Mouse (Mus musculus) hindbrain, embryonic 14.5 days (tissue): ENCODE results near the gene Tead4. TPM values are rescaled to one million over a fixed set of nuclear protein-coding genes. Genes with fewer than 3 reads are reported as not detected.

ENCODE experiments used
- ATAC-seq: fragments of 200-750 bp; cut with Nextera tagmentation; 2 replicates; pipeline ENCODE4 v1.8.0; 2017; ENCODE audit warnings: moderate number of reproducible peaks, mild to moderate bottlenecking, moderate TSS enrichment, moderate library complexity; ENCODE audit not compliant: low FRiP score
- DNase-seq: peaks from one replicate; pipeline ENCODE4 v3.0.0-alpha.2; 2015; ENCODE audit warnings: low spot score
- H3K27ac ChIP-seq: fragments of 300-500 bp; sonication (generic); 2 replicates; pipeline ENCODE4 v1.5.1; 2014; ENCODE audit warnings: mild to moderate bottlenecking, moderate library complexity
- H3K27me3 ChIP-seq: fragments of 300-500 bp; sonication (generic); 2 replicates; pipeline ENCODE4 v1.6.1; 2014; ENCODE audit warnings: mild to moderate bottlenecking, low read length, mixed read lengths; ENCODE audit not compliant: control insufficient read depth, insufficient read depth
- H3K36me3 ChIP-seq: fragments of 300-500 bp; sonication (generic); replicated peaks from 2 replicates; pipeline ENCODE4 v1.6.1; 2014; ENCODE audit not compliant: control insufficient read depth, insufficient read depth
- H3K4me1 ChIP-seq: fragments of 300-500 bp; sonication (generic); replicated peaks from 2 replicates; pipeline ENCODE4 v1.6.1; 2014; ENCODE audit warnings: antibody characterized with exemption, low read length, mixed read lengths; ENCODE audit not compliant: control insufficient read depth, insufficient read depth
- H3K4me2 ChIP-seq: fragments of 300-500 bp; sonication (generic); replicated peaks from 2 replicates; pipeline ENCODE4 v1.6.1; 2014; ENCODE audit warnings: mild to moderate bottlenecking, moderate library complexity
- H3K4me3 ChIP-seq: fragments of 300-500 bp; sonication (generic); replicated peaks from 2 replicates; pipeline ENCODE4 v1.5.1; 2014; ENCODE audit warnings: mild to moderate bottlenecking, low read length
- H3K9ac ChIP-seq: fragments of 300-500 bp; sonication (generic); 2 replicates; pipeline ENCODE4 v1.6.1; 2014
- H3K9me3 ChIP-seq: fragments of 300-500 bp; sonication (generic); 2 replicates; pipeline ENCODE4 v1.6.1; 2016; ENCODE audit warnings: low read length; ENCODE audit not compliant: control insufficient read depth
- WGBS: fragments of 180-500 bp; shearing (Covaris S2); extraction: QIAGEN DNeasy Blood & Tissue Kit; methylation state at CpG from one replicate; pipeline ENCODE4 v1.1.7; 2014; 5-methylcytosine and 5-hydroxymethylcytosine counted together
- polyA plus RNA-seq: library from polyadenylated mRNA; unstranded; fragments of >200 nt; fragmentation: Nextera tagmentation; extraction: Ambion mirVana; gene quantifications from 2 replicates; pipeline ENCODE4 v1.2.1, GENCODE M21; 2014

The Tead4 gene
- polyA plus RNA-seq, 1 experiment from 2014 or later, result 0.32 TPM

DNA sequence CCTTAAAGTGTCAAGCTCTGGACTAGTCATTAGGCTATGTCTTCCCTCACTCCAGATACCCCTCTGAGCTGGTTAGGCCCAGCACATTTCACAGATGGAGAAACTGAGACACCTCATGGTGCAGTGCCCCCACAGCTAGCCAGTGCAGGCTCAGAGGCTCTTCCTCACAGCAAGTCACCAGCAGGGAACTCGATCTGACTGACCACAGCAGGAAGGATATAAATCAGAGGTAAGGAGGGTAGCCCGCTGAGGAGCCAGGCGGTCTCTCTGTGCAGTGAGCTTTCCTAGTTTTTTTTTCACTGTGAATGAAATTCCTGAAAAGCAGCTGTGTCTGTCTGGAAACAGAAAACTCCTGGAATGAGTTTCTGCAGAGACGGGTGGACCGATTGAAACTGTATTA lies 21.0 kb downstream of the Tead4 start:
- no peaks in the 10 kb centered on the region for H3K4me1 ChIP-seq
- H3K27ac ChIP-seq, result no peak overlapping the region
- H3K4me3 ChIP-seq, result no peak overlapping the region
- no peak overlapping the region for H3K9ac ChIP-seq
- no peaks in the 10 kb centered on the region for H3K36me3 ChIP-seq
- DNase-seq (no peak), ATAC-seq (no peak)
- no peaks in the 10 kb centered on the region for H3K27me3 ChIP-seq
- WGBS, result 62% methylated on average over 5 of the region's 5 CpGs
- no peak overlapping the region for H3K4me2 ChIP-seq
- no peaks in the 10 kb centered on the region for H3K9me3 ChIP-seq

DNA sequence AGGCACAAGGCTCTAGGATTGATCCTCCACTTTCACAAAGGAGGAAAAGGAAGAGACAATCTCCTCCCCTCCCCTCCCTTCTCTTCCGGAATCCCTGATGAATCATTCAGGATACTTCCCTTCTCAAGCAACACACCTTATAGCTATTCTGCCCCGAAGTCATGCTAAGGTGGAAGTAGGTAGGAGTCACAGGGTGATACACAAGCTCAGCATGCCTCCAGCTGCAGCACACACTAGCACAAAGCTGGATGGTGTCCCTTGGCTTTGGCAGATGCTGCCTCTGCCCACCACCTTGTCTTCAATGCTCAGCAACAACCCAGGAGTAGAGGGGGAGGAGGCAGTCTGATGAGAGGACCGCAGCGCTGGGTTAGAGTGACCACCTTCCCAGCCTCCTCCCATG lies 21.5 kb downstream of the Tead4 start:
- H3K9ac ChIP-seq, result no peak overlapping the region
- DNase-seq (no peak), ATAC-seq (no peak)
- H3K4me2 ChIP-seq, result no peak overlapping the region
- H3K36me3 ChIP-seq, result no peaks in the 10 kb centered on the region
- H3K9me3 ChIP-seq, result no peaks in the 10 kb centered on the region
- H3K27ac ChIP-seq, result no peak overlapping the region
- no peak overlapping the region for H3K4me3 ChIP-seq
- H3K4me1 ChIP-seq, result no peaks in the 10 kb centered on the region
- WGBS, result 74% methylated on average over 4 of the region's 4 CpGs
- no peaks in the 10 kb centered on the region for H3K27me3 ChIP-seq

DNA sequence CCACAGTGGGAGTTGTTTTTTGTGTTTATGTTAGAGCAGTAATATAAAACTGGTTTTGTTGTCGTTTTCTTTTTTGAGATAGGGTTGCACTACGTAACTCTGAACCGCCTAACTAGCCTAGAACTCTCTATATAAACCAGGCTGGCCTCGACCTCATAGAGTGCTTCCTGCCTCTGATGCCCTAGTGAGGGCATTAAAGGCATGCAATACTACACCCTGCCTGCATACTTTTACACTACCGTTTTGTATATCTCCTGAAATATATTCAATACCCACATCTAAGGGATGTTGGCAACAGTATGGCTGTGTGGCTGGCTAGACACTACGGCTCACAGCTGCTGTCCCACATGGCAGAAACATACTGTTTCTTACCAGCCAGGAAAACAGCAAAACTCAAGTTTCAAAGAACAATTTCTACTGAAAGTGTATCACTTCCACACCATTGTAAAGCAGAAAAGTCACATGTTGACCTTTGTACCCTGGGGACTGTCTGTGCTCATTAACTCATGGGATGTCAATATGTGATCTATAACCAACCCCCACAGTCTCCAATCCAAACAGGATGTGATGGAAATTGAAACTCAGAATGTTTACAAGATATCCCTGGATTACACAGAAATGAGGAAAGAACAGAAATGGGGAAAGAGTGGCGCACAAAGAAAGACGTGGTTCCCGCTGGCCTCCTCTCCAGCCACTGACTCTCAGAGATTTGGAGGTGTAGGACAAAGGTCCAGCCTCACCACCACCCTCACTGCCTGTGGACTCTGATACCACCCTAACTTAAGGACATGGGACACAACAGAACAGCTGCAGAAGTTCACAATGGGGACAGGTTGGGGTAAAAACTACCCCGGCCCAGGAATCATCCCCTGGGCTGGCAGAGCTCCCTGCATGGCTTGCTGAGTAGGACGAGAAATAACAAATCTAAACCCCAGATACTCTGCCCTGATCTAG lies 23.2 kb downstream of the Tead4 start:
- Histone ChIP-seq H3K4me2 (no peak overlapping the region), H3K27me3 (no peaks in the 10 kb centered on the region), H3K36me3 (no peaks in the 10 kb centered on the region), H3K9me3 (no peaks in the 10 kb centered on the region), H3K9ac (no peak overlapping the region), H3K27ac (no peak overlapping the region), H3K4me1 (no peaks in the 10 kb centered on the region), H3K4me3 (no peak overlapping the region)
- ATAC-seq, result no peak
- WGBS, result 88% methylated on average over 11 of the region's 11 CpGs
- DNase-seq, result no peak

DNA sequence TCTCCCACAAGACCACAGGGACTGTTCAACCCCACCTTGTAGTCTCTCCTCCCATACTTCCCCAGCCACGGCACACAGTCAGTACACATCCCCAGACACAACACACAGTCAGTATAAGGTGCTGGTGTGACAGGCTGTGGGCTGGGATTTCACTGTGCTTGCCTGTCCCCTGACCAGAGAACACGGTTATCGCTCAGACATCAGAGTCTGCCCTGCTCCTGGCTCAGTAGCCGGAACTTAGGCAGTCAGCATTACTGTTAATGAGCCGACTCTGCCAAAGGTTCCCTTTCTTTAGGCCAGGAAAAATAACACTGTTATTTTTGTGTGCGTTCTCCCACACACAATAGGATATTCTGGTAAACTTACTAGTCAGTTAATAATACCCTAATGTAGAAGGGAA lies 24.3 kb downstream of the Tead4 start:
- no peak overlapping the region for H3K4me3 ChIP-seq
- H3K4me2 ChIP-seq, result no peak overlapping the region
- no peak overlapping the region for H3K9ac ChIP-seq
- H3K27ac ChIP-seq, result no peak overlapping the region
- no peaks in the 10 kb centered on the region for H3K9me3 ChIP-seq
- no peak for ATAC-seq
- no peaks in the 10 kb centered on the region for H3K27me3 ChIP-seq
- no peak for DNase-seq
- no peaks in the 10 kb centered on the region for H3K4me1 ChIP-seq
- H3K36me3 ChIP-seq, result no peaks in the 10 kb centered on the region
- 94% methylated on average over 6 of the region's 6 CpGs for WGBS

DNA sequence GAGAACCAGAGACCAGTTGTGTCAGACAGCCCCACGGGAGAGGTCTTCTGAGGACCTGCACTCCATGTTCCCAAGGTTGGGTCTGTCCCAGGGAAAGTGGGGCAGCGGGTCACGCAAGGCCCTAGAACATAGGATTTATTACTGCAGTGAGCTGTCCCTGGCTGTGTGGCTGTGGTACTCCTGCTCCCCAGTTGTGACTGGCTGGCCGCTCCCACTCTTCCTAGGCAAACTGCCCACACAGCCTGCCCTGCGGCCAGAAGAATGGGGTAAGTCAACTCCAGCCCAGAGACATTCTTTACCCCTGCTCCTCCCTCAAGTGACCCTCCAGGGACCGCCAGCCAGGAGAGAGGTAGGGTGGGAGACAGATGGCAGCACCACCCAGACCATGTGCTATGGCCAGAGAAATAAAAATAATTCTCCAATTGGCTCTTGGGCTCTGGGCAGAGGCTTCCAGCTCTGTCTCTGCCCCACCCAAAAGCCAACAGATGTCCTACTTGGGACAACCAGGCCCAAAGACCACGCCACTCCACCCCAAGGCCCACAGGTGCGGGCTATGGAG lies 25.0 kb downstream of the Tead4 start:
- no peak overlapping the region for H3K27ac ChIP-seq
- no peaks in the 10 kb centered on the region for H3K36me3 ChIP-seq
- H3K4me1 ChIP-seq, result no peaks in the 10 kb centered on the region
- no peak overlapping the region for H3K4me2 ChIP-seq
- ATAC-seq (no peak), DNase-seq (no peak)
- no peak overlapping the region for H3K9ac ChIP-seq
- no peaks in the 10 kb centered on the region for H3K27me3 ChIP-seq
- 82% methylated on average over 8 of the region's 8 CpGs for WGBS
- H3K4me3 ChIP-seq, result no peak overlapping the region
- H3K9me3 ChIP-seq, result no peaks in the 10 kb centered on the region

DNA sequence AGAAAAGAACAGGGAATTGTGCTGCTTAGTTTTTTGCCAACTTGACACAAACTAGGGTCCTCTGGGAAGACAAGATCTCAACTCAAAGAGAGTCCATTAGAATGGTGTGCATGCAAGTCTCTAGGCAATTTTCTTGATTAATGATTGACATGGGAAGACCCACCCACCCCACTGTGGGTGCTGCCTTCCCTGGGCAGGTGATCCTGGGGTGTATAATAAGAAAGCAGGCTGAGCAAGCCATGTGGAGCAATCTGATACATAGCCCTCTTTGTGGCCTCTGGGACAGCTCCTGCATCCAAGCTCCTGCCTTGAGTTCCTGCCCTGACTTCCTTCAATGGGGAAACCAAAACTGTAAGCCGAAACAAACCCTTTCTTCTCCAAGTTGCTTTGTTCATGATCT lies 27.1 kb downstream of the Tead4 start:
- H3K4me1 ChIP-seq, result no peaks in the 10 kb centered on the region
- no peaks in the 10 kb centered on the region for H3K27me3 ChIP-seq
- ATAC-seq (no peak), DNase-seq (no peak)
- H3K4me2 ChIP-seq, result no peak overlapping the region
- H3K27ac ChIP-seq, result no peak overlapping the region
- no peak overlapping the region for H3K4me3 ChIP-seq
- H3K9me3 ChIP-seq, result no peaks in the 10 kb centered on the region
- no peaks in the 10 kb centered on the region for H3K36me3 ChIP-seq
- H3K9ac ChIP-seq, result no peak overlapping the region
- 78% methylated on average over 1 of the region's 1 CpGs for WGBS

DNA sequence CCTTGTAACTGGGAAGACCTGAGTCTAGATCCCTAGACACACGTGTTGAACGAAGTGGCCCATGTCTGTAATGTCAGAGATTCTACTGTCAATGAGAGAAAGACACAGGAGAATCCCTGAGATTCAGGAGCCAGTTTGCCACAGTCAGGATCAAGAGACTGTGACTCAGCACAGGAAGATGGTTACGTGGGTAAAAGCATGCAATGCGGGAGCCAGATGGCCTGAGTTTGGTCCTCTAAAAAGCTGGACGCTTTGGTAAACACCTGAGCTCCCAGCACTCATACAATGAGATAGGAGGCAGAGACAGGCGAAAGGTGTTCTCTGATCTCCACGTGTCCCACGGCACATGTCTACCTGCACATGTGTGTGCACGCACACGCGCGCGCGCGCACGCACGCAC lies 27.9 kb downstream of the Tead4 start:
- Histone ChIP-seq H3K4me3 (no peak overlapping the region), H3K4me1 (no peaks in the 10 kb centered on the region), H3K27me3 (no peaks in the 10 kb centered on the region), H3K9ac (no peak overlapping the region), H3K4me2 (no peak overlapping the region), H3K36me3 (no peaks in the 10 kb centered on the region), H3K27ac (no peak overlapping the region), H3K9me3 (no peaks in the 10 kb centered on the region)
- ATAC-seq (no peak), DNase-seq (no peak)
- WGBS, result 96% methylated on average over 17 of the region's 17 CpGs

DNA sequence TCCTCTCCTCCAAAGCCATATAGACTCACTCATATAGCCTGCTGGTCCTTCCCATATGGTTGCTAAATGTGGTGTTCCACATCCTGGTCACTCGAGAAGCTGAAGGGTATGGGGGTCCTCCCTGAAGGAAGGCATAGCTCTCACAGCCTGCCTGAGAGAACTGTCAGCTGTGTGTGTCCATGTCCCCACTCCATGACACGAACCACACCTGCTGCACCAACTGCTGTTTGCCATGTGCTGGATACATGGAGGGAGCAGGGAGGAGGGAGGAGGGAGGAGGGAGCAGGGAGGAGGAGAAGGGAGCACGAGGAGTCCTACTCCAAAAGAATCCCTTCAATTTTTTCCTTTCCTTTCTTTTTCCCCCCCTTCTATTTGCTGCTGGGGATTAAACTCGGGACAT lies 30.8 kb downstream of the Tead4 start:
- no peak overlapping the region for H3K4me2 ChIP-seq
- DNase-seq (no peak), ATAC-seq (no peak)
- no peak overlapping the region for H3K9ac ChIP-seq
- 83% methylated on average over 4 of the region's 4 CpGs for WGBS
- no peak overlapping the region for H3K4me3 ChIP-seq
- H3K9me3 ChIP-seq, result no peaks in the 10 kb centered on the region
- no peaks in the 10 kb centered on the region for H3K36me3 ChIP-seq
- H3K4me1 ChIP-seq, result no peaks in the 10 kb centered on the region
- H3K27me3 ChIP-seq, result no peaks in the 10 kb centered on the region
- H3K27ac ChIP-seq, result no peak overlapping the region

DNA sequence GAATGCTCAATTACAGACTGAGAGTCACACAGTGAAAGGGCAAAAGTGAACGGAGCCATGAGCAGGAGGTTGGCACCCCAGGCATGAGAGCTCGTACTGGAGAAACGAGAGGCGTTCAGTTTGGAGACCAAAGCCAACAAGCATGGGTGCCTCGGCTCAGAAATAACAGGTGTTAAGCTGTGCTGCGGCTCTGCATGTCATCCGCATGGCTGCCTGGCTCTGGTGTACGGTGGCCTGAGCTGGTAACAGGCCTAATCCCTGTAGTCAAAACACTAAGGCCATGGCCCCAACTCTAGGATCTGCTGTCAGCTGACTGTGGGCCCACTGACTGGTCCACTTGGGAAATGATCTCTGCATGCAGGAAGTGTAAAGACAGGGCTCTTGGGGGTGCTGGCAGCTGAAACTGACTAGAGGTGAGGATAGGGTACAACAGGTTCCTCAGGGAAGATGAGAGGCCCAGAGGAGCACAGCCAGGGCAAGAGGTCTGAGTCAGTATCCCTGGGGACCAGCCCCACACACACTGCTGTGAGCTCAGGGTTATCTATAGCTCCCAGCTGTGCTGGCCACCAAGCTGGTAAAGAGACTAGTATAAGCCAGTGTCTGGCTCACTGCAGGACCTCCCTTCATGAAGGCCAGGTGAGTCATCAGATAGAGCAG lies 35.6 kb downstream of the Tead4 start:
- ATAC-seq (no peak), DNase-seq (no peak)
- Histone ChIP-seq H3K4me3 (no peak overlapping the region), H3K4me1 (no peaks in the 10 kb centered on the region), H3K4me2 (no peak overlapping the region), H3K9me3 (no peaks in the 10 kb centered on the region), H3K9ac (no peak overlapping the region), H3K27ac (no peak overlapping the region), H3K36me3 (no peaks in the 10 kb centered on the region), H3K27me3 (no peaks in the 10 kb centered on the region)
- 84% methylated on average over 8 of the region's 8 CpGs for WGBS
